Mouse (Mus musculus) telencephalon, adult 2 months (tissue): ENCODE data around the gene Cdc42bpa.

ENCODE experiments used
- DNase-seq: peaks from one replicate; pipeline ENCODE4 v3.0.0-alpha.2; 2011; ENCODE audit warnings: low read depth, low spot score

The Cdc42bpa gene

GRCm38 (mm10) chr1:180031705-180032548, 71.7 kb downstream of the Cdc42bpa start:
- DNase-seq = no peak

GRCm38 (mm10) chr1:180037461-180037860, 77.2 kb downstream of the Cdc42bpa start:
- DNase-seq = peak; percentile 76

DNA sequence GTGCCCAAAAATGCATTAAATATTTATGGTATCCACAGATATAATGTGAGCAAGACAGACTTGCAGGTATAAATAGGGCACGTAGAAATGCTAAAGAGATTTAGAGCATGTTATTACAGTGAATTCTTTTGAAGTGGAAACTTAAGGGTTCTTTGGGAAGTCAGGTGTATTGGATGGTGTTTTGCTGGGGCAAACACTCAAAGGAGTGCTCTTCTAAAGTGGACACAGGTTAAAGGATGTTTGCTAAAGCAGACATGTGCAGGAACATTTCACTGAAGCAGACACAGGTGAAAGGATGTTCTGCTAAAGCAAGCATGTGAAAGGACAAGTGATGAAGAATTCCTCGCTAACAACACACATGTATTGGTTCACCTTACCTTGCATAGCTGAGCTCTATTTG, 83.9 kb downstream of the Cdc42bpa start:
- DNase-seq = no peak

GRCm38 (mm10) chr1:180045172-180045571, 84.9 kb downstream of the Cdc42bpa start:
- no peak for DNase-seq

GRCm38 (mm10) chr1:180089176-180089575, 128.9 kb downstream of the Cdc42bpa start:
- DNase-seq = peak; percentile 29

DNA sequence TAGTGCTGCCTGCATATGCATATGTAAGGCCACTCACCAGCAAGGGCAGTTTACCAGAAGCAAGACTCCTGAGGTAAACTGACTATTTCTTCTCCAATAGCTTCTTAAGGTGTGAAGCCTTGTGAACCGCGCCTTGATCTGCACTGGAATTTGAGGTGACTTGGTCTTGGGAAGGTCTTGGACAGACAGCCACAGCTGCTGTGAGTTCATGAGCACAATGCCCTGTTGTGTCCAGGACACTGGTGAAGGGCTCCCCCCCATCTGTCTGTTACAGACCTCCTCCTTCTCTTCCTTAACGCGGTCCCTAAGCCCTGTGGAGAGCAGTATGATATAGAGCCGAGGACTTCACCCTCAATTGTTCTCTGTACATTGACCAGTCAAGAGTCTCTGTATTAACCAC, 138.2 kb downstream of the Cdc42bpa start:
- DNase-seq = no peak

GRCm38 (mm10) chr1:180104567-180104966, 144.3 kb downstream of the Cdc42bpa start:
- peak; percentile 72 for DNase-seq

DNA sequence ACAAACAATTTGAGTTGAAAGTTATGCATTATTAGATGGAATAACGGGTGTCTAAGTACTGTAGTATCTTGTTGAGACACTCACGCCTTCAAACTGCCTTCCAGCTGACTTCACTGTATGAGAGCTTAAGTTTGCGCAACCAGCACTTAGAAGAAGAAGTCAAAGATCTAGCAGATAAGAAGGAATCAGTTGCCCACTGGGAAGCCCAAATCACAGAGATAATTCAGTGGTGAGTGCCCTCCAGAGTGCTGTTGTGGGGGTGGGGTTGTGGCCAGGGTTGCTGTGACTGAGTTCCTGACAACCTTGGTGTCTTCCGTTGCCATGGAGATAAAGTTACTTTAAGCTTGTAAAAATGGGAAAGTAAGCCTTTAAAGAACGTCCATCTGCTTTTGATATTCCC, 148.8 kb downstream of the Cdc42bpa start:
- DNase-seq = no peak

DNA sequence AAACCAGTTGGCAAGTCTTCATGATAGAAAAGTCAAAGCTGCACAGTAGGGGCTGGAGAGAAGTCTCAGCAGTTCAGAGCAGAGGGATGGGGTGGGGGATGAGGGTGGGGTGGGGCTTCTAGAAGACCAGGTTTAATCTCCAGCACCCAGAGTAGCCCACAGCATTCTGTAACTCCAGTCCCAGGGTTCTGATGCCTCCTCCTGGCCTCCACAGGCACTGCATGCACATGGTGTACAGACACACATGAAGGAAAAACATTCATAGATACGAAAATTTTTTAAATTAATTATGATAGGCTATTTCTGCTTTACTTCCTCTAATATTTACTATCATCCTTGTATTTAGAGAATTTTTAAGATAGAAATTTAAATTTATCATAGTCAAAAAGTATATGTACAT, 156.3 kb downstream of the Cdc42bpa start:
- no peak for DNase-seq

GRCm38 (mm10) chr1:180118233-180118632, 158.0 kb downstream of the Cdc42bpa start:
- no peak for DNase-seq

DNA sequence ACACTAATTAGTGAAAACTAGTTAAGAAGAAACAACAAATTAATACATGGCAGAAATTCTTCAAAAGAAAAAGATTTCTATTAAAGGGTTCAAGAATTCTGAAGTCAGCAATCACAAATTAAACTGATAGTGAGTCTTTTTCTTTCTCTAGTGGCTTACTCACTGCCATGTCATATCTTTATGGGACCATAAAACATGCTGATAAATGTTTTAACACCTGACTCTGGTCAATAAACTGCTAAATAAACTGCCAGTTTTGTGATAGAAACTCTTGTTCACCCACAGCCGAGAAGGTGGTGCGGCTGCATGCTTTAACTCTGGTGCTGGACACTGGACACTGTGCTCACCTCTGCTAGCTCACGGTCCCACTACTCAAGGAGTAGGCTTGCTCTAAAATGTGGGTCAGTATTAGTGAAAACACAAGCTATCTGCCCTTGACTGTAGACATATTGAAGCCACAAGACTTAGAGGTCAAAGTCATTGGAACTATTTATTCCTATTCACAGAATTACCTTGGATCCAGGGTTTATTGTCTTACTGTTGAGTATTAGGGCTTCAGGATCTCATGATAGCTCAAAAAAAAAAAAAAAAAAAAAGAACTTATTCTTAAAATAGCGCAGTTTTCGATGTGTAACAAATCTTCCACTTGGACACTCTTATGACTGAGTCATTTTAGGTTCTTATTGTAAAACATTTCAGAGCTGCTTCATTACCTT, 168.0 kb downstream of the Cdc42bpa start:
- DNase-seq = no peak

GRCm38 (mm10) chr1:180131402-180131801, 171.1 kb downstream of the Cdc42bpa start:
- DNase-seq = no peak

DNA sequence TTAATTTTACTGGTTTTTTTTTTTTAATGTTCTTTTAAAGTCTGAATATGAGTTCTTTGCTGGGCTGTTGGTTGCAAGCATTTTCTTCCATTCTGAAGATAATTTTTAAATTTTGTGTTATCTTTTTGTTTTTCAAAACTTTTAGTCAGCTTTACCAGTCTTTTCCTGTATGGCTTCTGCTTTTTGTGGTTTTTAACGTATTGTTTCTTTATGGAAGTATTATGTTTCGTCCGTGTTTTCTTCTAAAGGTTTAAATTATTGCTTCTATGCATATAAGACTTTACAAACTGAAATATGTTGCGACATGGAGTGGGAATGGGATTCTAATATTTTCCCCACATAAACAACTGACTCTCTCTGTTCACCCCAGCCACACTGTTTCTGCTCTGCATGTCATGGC, 171.9 kb downstream of the Cdc42bpa start:
- DNase-seq = no peak

- DNase-seq = no peak
Measured at GRCm38 (mm10) chr1:180139158-180139557, 178.9 kb downstream of the Cdc42bpa start.

DNA sequence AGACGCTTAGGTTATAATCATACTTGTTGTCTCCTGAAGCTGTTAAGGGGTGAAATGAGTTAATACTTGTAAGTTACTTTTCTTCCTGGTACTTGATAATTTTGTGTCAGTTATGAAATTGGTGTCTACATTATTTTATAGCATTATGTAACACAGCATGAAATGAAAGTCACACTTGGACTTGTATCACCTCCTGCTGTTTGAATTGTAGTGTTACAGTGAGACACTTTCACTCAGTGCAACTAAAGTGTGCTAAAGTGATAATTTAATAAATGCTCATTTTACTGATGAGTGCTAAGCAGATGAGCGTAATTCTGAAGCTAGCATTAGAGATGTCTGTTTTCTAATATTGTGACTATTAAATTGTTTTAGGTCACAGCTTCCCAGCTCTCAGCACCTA, 180.7 kb downstream of the Cdc42bpa start:
- no peak for DNase-seq

DNA sequence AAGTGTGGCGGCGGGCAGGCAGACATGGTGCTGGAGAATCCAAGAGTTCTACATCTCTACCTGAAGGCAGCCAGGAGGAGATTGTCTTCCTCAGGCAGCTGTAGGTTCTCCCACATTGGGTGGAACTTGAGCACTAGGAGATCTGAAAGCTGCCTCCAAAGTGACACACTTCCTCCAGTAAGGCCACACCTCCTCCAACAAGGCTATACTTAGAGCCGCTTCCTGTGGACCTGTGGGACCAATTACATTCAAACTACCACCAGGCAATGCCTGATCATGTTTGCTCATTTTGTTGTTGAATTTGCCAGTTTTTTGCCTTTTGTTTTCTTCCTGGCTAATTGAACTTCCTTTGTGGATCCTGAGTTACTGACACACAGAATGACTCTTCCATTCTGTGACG, 187.8 kb downstream of the Cdc42bpa start:
- DNase-seq = no peak

- no peak for DNase-seq
Measured at GRCm38 (mm10) chr1:180148563-180148962, 188.3 kb downstream of the Cdc42bpa start.

DNA sequence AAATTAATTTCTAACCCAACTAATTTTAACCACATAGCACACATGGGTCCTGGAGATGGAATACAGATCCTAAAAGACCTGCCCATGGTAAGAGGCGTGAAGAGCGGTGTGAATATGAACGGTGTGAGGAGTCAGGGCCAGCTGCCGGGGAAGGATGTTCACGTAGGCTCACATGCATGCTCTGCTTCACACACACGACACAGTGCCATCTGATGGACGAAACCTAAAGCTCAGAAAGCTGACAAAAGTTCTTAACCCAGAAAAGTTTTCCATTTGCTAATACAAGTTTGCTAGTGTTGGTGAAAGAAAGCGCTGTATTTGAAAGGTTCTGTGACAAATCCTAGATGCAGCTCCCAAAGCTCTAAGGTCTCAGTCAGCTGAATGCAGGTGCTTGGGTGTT, 190.9 kb downstream of the Cdc42bpa start:
- no peak for DNase-seq

- no peak for DNase-seq
Measured at GRCm38 (mm10) chr1:180158648-180159047, 198.4 kb downstream of the Cdc42bpa start.

GRCm38 (mm10) chr1:180160545-180160944, 200.3 kb downstream of the Cdc42bpa start:
- DNase-seq = no peak

DNA sequence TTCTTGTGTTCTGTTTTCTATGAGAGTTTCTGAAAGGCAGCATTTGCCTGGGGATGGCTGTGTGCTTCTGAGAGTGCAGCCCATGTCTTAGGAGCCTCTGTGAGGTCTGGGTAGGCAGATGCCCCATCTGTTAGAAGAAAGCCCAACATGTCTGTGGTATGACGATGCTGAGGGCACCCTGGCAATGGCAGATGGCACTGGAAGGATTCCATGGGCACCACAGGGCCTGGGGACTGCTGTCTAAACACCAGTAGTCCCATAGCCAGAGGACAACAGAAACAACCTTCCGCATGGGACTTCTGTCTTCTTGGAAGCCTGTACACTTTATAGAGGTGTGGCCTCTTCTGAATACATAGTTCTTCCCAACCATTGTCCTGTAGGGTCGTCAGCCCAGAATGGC, 200.9 kb downstream of the Cdc42bpa start:
- no peak for DNase-seq

GRCm38 (mm10) chr1:180161566-180162355, 201.5 kb downstream of the Cdc42bpa start:
- no peak for DNase-seq
